Mouse (Mus musculus) naive thymus-derived CD4-positive, alpha-beta T cell, adult 2 months (primary cell): ENCODE results near the gene Nckap1l.
"Not testable (repeated sequence)": the region's sequence is repeated elsewhere in the genome, so short reads cannot be mapped to it uniquely, and the experiment has no call there.

ENCODE experiments used
- DNase-seq: peaks from one replicate; pipeline ENCODE4 v3.0.0-alpha.2; 2011; ENCODE audit warnings: low read depth

Gene Nckap1l

GRCm38 (mm10) chr15:103453551-103454218 is at the start of gene Nckap1l:
TSS of gene Nckap1l (plus strand) at chr15:103453794.
- peak; percentile 89 for DNase-seq

DNA sequence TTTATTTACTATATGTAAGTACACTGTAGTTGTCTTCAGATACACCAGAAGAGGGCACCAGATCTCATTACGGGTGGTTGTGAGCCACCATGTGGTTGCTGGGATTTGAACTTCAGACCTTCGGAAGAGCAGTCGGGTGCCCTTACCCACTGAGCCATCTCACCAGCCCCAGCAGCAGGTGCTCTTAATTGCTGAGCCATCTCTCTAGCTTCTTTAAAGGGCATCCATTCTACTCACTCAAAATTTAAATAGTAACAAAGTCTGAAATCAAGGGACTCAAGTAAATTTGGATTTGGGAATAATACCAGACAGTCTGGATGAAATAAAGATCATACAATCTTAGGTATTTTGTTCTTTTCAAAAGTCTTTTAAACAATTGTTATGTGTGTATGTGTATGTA is 48.0 kb upstream of the Nckap1l start:
- DNase-seq, result not testable (repeated sequence)

- no peak for DNase-seq
Measured at GRCm38 (mm10) chr15:103427017-103427416, 26.6 kb upstream of the Nckap1l start.

GRCm38 (mm10) chr15:103430241-103430640 is 23.4 kb upstream of the Nckap1l start, which contains the start of gene Gtsf1:
TSS of gene Gtsf1 (minus strand) at chr15:103430470.
- DNase-seq, result no peak

DNA sequence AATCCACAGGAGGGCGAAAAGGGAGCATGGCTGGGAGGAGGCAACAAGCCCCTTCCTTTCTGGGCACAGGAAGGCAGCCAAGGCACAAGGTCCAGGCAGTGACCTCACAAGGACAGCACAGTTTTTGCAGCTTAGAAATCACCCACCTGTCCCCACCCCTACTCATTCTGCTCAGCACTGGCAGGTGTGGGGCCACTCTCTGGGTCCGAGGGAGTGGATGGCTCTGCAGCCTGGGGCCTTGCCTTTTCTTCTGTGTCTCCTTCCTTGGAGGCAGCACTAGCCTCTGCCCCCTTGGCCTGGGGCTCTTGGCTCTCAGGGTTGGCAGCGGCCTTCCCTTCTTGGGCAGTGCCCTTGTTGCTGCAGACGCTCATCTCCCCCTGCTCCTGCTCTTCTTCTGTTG is 7.6 kb upstream of the Nckap1l start:
- DNase-seq, result not testable (repeated sequence)

DNA sequence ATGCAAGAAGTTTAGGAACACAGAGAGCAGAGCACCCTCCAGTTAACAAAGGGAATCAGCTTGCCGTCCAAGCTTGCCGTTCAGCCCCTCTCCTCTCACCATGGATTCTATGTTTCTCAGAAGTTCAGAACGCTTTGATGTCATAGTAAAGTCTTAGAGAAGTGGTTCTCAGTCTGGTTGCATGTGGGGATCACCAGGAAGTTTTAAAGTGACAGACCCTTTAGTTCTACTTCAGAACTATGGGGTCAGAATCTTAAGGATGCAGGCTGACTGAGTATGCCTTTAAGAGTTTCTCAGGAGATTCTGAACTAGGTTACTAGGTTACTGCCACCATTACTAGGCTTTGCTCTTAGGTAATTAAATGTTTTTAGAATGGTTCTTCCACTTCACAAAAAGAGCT is 5.2 kb upstream of the Nckap1l start, which contains the start of gene Gtsf2:
Gene Gtsf2 (minus strand): TSS at position 101 of the 400 bp plus-strand sequence.
- DNase-seq, result no peak

DNA sequence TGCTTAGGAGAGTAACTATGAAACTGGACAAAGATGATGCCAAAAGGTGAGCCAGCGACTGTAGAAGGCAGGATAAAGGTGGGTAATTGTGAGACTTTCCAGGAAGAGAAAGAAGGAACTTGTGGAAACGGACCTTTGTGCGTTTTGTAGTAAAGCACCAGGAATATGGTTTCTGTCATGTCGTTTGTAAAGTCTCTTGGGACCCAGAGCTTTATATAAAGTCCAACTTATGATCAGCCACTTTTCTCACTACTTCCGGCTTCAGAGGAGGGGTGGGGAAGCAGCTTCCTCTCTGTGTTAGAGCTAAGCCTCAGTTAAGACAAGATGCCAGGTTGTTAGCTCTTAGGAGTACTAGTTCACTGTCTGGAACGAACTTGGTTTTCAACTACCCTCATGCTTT is 855 bp downstream of the Nckap1l start:
- peak; percentile 42 for DNase-seq

GRCm38 (mm10) chr15:103462539-103463261 is 9.1 kb downstream of the Nckap1l start:
- no peak for DNase-seq

- DNase-seq, result no peak
Measured at GRCm38 (mm10) chr15:103471488-103472194, 18.0 kb downstream of the Nckap1l start.

GRCm38 (mm10) chr15:103472265-103472664 is 18.7 kb downstream of the Nckap1l start:
- DNase-seq, result no peak

GRCm38 (mm10) chr15:103473182-103473581 is 19.6 kb downstream of the Nckap1l start:
- no peak for DNase-seq

- no peak for DNase-seq
Measured at GRCm38 (mm10) chr15:103473769-103474168, 20.2 kb downstream of the Nckap1l start.

DNA sequence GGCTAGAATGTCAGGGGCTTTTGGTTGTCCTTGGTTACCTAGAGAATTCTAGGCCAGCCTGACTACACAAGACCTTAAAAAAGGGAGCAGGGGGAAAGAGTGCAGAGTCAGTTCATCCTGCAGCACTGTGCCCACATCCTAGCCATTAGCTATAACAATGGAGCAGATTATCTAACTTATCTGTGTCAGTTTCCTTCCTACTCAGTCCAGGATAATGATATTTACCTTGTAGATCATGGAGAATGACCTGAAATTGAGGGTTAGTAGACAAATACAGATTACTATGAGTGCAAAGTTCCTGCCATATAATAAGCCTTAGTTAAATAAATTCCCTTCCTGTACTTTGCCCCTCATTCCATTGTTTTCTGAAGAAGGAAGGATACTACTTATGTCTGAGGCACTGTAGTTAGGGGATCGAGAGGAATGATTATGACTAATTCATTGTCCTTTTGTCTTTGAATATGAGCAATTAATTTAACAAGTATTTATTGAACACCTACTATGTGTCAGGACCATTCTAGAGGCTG is 25.5 kb downstream of the Nckap1l start:
- DNase-seq, result no peak

GRCm38 (mm10) chr15:103480129-103480528 is 26.5 kb downstream of the Nckap1l start:
- no peak for DNase-seq

DNA sequence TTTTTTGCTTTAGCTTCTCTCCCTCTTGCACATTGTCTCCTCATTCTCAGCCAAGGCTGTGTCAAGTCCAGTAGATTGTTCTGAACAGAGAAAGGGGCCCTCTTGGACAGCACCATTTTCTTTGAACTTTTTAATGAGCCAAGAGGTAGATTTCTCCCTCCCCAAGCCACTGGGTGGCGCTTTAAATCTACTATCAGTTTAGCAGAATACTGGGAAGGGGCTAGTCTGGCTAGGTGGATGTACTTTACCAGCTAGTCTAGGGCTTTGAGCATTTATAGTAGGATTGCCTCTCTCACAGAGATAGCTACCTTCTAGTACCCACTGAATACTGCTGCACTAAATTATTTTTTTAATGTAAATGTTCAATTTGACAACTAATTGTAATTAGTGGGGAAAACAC is 28.9 kb downstream of the Nckap1l start:
- DNase-seq, result no peak

- no peak for DNase-seq
Measured at GRCm38 (mm10) chr15:103484490-103484889, 30.9 kb downstream of the Nckap1l start.

- no peak for DNase-seq
Measured at GRCm38 (mm10) chr15:103485106-103485505, 31.5 kb downstream of the Nckap1l start.

DNA sequence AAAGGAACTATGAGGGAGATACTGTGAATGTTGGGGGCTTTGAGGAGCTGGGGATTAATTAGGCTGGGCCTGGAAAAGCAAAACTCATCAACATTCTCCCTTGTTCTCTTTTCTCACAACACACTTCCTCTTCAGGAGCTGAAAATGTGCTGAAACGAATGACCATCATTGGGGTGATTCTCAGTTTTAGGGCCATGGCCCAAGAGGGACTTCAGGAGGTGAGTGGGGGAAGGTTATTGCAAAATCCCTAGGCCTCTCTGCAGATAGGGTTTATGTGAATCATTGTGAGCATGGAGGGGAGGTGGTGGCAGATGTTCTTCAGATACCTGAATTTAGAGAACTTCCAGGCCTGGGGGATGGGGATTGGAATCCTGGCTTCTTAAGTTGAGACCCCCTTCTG is 33.1 kb downstream of the Nckap1l start:
- DNase-seq, result no peak

GRCm38 (mm10) chr15:103488336-103488735 is 34.7 kb downstream of the Nckap1l start:
- no peak for DNase-seq

DNA sequence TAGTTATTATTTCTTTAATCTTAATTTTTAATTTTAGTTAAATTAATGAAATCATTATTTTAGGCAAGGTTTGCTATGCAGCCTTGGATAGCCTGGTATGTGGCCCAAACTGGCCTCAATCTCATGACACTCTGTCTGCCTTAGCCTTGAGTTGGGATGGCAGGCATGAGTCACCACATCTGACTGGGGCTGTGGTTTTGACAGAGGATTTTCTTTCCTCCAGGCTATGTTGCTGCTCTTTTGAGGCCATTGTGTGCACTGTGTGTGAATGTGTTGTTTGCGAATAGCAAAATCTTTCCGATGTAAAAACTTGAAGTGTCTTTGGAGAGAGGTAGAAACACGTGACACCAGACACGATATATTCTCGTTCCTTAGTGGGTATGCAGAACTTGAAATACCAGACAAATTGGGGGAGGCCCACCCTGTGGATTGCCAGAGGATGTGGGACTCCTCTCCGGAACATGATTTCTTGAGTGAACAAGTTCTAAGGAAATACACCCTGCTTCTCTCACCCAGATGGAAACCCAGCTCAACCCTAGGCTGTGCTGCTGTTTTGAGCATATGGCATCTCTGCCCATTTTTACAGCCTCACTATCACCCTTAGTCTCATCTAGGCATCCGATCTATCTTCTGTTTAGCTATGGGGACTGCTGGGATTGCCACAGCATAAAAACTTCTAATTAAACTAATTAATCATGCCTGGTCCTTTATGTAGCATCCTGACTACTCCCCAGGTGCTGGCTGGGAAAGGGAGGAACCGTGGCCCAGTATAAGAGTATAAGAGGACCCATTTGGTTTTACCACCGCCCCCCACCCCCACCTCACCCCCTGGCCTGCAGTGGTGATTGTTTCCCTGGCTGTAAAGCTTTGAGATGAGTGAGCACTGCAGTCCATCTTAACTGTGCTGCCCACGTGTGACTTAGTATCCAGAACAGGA is 42.9 kb downstream of the Nckap1l start:
- DNase-seq, result no peak

DNA sequence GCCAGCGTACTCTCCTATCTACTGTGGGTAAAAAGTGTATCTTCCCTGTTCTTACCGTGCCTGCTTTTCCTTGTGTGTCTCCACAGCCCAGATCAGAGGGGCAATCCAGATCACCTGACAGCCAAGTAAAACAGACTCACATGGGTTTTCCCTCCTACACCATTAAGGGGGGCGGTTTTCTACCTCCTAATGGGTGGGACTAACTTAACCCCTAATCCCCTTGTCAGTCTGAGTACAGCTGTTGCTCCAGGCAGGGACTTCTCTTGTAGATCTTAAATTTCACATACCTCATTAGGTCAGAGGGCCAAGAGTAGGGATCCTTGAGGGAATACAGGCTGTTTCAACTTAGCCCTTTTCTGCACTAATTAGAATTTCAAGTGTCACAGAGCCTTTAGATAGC is 44.6 kb downstream of the Nckap1l start:
- no peak for DNase-seq
